Mouse (Mus musculus) myocyte (in vitro differentiated cells): ENCODE measurements around the gene Rhou. TPM values are rescaled to one million over a fixed set of nuclear protein-coding genes. Genes with fewer than 3 reads are reported as not detected.

Experiments used
- H3K27me3 ChIP-seq: one replicate; pipeline ENCODE4 v1.6.1; 2011; ENCODE audit not compliant: control insufficient read depth, insufficient read depth, insufficient read length
- H3K36me3 ChIP-seq: one replicate; pipeline ENCODE4 v1.6.1; 2011; ENCODE audit not compliant: control insufficient read depth, insufficient read depth
- H3K4me2 ChIP-seq: one replicate; pipeline ENCODE4 v1.6.1; 2011; ENCODE audit warnings: low read depth, control low read depth
- H3K4me3 ChIP-seq: one replicate; pipeline ENCODE4 v1.5.1; 2011; ENCODE audit warnings: mild to moderate bottlenecking, control low read depth, moderate library complexity
- H3K79me2 ChIP-seq: one replicate; pipeline ENCODE4 v1.6.1; 2011; ENCODE audit not compliant: control insufficient read depth, insufficient read depth
- H3ac ChIP-seq: one replicate; pipeline ENCODE4 v1.6.1; 2011; ENCODE audit not compliant: control insufficient read depth, insufficient read length
- CEBPB ChIP-seq: IDR thresholded peaks from 2 replicates; pipeline ENCODE4 v1.6.1; 2011; ENCODE audit warnings: mild to moderate bottlenecking, moderate library complexity; ENCODE audit not compliant: poor library complexity, insufficient read depth, severe bottlenecking
- E2F4 ChIP-seq: IDR thresholded peaks from one replicate; pipeline ENCODE4 v1.6.1; 2011; ENCODE audit warnings: mild to moderate bottlenecking, control low read depth, moderate library complexity; ENCODE audit not compliant: insufficient read depth
- MAX ChIP-seq: IDR thresholded peaks from one replicate; pipeline ENCODE4 v1.6.1; 2011; ENCODE audit warnings: low read depth, mild to moderate bottlenecking, control low read depth
- MYOD1 ChIP-seq, 3 experiments: IDR thresholded peaks; one replicate each; pipeline ENCODE4 v1.6.1; 2011; ENCODE audit warnings: control low read depth in 2 of 3, low read depth in 2 of 3, mild to moderate bottlenecking in 2 of 3, moderate library complexity in 1 of 3; ENCODE audit not compliant: insufficient read length in 2 of 3, control insufficient read depth in 1 of 3
- MYOG ChIP-seq, 3 experiments: IDR thresholded peaks; one replicate each; pipeline ENCODE4 v1.6.1; 2011; ENCODE audit warnings: control low read depth in 2 of 3, low read depth in 2 of 3, mild to moderate bottlenecking in 2 of 3; ENCODE audit not compliant: insufficient read length in 2 of 3, control insufficient read depth in 1 of 3, insufficient read depth in 1 of 3
- POLR2A ChIP-seq: IDR thresholded peaks from one replicate; pipeline ENCODE4 v1.6.1; 2011; ENCODE audit warnings: low read depth, mild to moderate bottlenecking, control low read depth, moderate library complexity; ENCODE audit not compliant: insufficient read length
- POLR2AphosphoS2 ChIP-seq: IDR thresholded peaks from one replicate; pipeline ENCODE4 v1.6.1; 2011; ENCODE audit warnings: low read depth, control low read depth; ENCODE audit not compliant: insufficient read length
- REST ChIP-seq: IDR thresholded peaks from one replicate; pipeline ENCODE4 v1.6.1; 2011; ENCODE audit warnings: mild to moderate bottlenecking, control low read depth, moderate library complexity; ENCODE audit not compliant: insufficient read depth, insufficient read length
- SRF ChIP-seq: IDR thresholded peaks from one replicate; pipeline ENCODE4 v1.6.1; 2011; ENCODE audit warnings: low read depth; ENCODE audit not compliant: control insufficient read depth, insufficient read length
- TCF12 ChIP-seq: IDR thresholded peaks from one replicate; pipeline ENCODE4 v1.6.1; 2011; ENCODE audit warnings: mild to moderate bottlenecking, control low read depth; ENCODE audit not compliant: poor library complexity, insufficient read depth, severe bottlenecking
- TCF3 ChIP-seq: IDR thresholded peaks from one replicate; pipeline ENCODE4 v1.6.1; 2011; ENCODE audit warnings: low read depth, control low read depth; ENCODE audit not compliant: insufficient read length
- USF1 ChIP-seq: IDR thresholded peaks from one replicate; pipeline ENCODE4 v1.6.1; 2011; ENCODE audit warnings: low read depth, mild to moderate bottlenecking, control low read depth, moderate library complexity
- polyA plus RNA-seq: library from polyadenylated mRNA; unstranded; fragments of >200 nt; fragmentation: generic; extraction: Trizol; gene quantifications from one replicate; pipeline ENCODE4 v1.2.1, GENCODE M21; 2012; ENCODE audit warnings: missing spikeins

The Rhou gene
- polyA plus RNA-seq, 1 experiment: 11.8 TPM

DNA sequence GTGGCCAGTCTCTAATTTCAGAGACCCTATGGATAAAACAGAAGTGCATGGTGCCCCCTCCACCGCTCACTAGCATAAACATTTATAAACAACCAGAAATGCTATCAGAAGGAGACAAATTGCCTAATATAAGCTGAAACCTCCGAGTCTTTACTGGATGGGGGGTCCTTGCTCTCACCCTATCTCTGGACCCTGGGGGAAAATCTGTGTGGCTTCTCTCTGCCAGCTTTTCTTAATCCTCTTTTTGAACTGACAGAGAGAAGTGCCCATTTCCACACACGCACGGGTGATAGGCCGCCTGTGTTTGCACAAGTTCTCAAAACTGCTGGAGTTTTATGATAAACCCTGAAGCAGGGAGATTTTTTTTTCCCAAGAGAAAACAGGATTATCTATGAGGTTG, 1.0 kb downstream of the Rhou start:
- TF ChIP-seq POLR2AphosphoS2: no peak
- no peak for TF ChIP-seq TCF3
- no peak for TF ChIP-seq E2F4
- no peak for TF ChIP-seq TCF12
- TF ChIP-seq POLR2A: no peak
- TF ChIP-seq MAX: no peak
- no peak for TF ChIP-seq REST
- TF ChIP-seq USF1: no peak
- TF ChIP-seq MYOG (IDR thresholded peaks at IDR 0.05; ENCODE audit: control insufficient read depth in 1 of 3, insufficient read depth in 1 of 3, insufficient read length in 2 of 3, low read depth in 2 of 3): no peak
- TF ChIP-seq MYOD1 (IDR thresholded peaks at IDR 0.05; ENCODE audit: control insufficient read depth in 1 of 3, insufficient read length in 2 of 3, low read depth in 2 of 3): no peak
- TF ChIP-seq SRF: no peak
- no peak for TF ChIP-seq CEBPB
- peak overlapping the region; percentile 94 for H3ac ChIP-seq
- no peaks in the 10 kb centered on the region for H3K27me3 ChIP-seq
- H3K4me3 ChIP-seq: peak overlapping the region; percentile 40
- H3K4me2 ChIP-seq: peak overlapping the region; percentile 84
- peaks cover 8% of the 10 kb centered on the region for H3K36me3 ChIP-seq
- peaks cover 9% of the 10 kb centered on the region for H3K79me2 ChIP-seq

DNA sequence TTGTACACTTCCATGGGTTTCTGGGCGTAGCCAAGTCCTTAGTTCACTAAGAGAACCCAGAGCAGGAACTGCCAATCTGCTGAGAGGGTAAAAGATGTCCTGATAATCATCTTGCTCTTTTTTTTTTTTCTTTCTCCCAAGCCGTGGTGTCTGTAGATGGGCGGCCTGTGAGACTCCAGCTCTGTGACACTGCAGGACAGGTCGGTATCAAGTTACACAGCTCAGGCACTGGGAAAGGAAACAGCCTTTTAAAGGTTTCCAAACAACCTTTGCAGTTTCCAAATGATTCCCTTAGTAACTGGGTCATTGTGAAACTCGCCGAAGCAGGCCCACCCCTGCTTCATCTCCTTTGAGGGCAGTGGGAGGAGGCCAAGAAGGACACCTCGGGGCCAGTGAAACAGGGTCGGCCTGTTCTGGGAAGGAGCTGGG, 1.6 kb downstream of the Rhou start:
- Histone ChIP-seq H3K4me2 (peak overlapping the region; percentile 84), H3ac (no peak overlapping the region), H3K36me3 (peaks cover 8% of the 10 kb centered on the region), H3K79me2 (peaks cover 9% of the 10 kb centered on the region), H3K4me3 (peak overlapping the region; percentile 40), H3K27me3 (no peaks in the 10 kb centered on the region)
- TF ChIP-seq USF1 (no peak), SRF (no peak), TCF12 (no peak), E2F4 (no peak)

DNA sequence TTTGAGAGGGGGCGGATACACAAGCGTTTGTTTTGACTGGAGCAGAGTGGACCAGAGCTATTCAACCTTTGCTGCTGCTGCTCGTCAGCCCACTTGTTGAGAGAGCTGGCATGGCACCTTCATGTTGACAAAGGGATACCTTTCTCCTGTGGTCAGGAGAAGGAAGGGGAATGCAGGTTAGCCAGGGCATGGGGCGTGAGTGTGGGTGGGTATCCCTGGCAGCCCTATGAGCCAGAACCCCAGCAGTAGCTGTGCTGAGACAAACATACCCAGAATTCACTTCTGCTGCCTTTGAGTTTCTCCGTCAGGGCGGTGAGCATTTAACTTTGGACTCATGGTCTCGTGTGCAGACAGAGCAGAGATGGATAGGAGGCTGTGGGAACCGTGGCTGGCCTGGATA, 4.1 kb downstream of the Rhou start:
- Histone ChIP-seq H3K4me2 (no peak overlapping the region), H3K27me3 (no peaks in the 10 kb centered on the region), H3K4me3 (no peak overlapping the region), H3ac (no peak overlapping the region), H3K79me2 (peaks cover 9% of the 10 kb centered on the region), H3K36me3 (peaks cover 17% of the 10 kb centered on the region)
- no peak for TF ChIP-seq MYOD1 (IDR thresholded peaks at IDR 0.05; ENCODE audit: control insufficient read depth in 1 of 3, insufficient read length in 2 of 3, low read depth in 2 of 3)
- no peak for TF ChIP-seq CEBPB
- no peak for TF ChIP-seq MYOG (IDR thresholded peaks at IDR 0.05; ENCODE audit: control insufficient read depth in 1 of 3, insufficient read depth in 1 of 3, insufficient read length in 2 of 3, low read depth in 2 of 3)
- no peak for TF ChIP-seq REST
- no peak for TF ChIP-seq POLR2A
- no peak for TF ChIP-seq TCF3
- no peak for TF ChIP-seq POLR2AphosphoS2
- TF ChIP-seq TCF12: no peak
- no peak for TF ChIP-seq E2F4

DNA sequence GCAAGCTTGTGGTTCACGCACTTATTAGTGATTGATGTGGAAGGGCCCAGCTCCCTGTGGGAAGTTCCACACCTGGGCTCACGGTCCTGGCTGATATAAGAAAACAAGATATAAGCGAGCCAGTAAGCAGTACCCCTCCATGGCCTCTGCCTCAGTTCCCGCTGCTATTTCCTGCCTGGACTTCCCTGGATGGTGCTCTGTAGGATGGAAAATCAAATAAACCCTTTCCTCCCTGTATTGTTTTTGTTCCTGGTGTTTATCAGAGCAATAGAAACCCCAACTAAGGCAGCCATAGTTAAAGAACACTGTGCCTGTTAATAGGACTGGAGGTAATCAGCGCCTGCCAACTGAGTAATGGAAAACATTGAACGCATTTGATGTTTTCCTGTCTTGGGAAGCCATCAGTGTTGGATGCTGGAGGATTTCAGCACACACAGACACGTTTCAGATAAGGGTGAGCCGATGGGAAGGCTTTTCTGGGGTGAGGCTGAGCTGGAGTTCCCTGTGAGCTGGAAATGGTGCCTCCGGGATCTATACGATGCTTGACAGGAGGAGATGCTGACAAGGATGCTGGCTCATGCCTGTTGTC, 5.8 kb downstream of the Rhou start:
- Histone ChIP-seq H3K27me3 (no peaks in the 10 kb centered on the region), H3K36me3 (peaks cover 21% of the 10 kb centered on the region), H3K4me2 (no peak overlapping the region), H3K79me2 (peaks cover 6% of the 10 kb centered on the region), H3K4me3 (no peak overlapping the region), H3ac (no peak overlapping the region)
- TF ChIP-seq MYOG (IDR thresholded peaks at IDR 0.05; ENCODE audit: control insufficient read depth in 1 of 3, insufficient read depth in 1 of 3, insufficient read length in 2 of 3, low read depth in 2 of 3): no peak
- TF ChIP-seq REST: no peak
- TF ChIP-seq POLR2AphosphoS2: no peak
- TF ChIP-seq TCF12: no peak
- TF ChIP-seq POLR2A: no peak
- TF ChIP-seq MAX: no peak
- no peak for TF ChIP-seq CEBPB
- no peak for TF ChIP-seq E2F4
- TF ChIP-seq TCF3: no peak
- no peak for TF ChIP-seq USF1
- no peak for TF ChIP-seq MYOD1 (IDR thresholded peaks at IDR 0.05; ENCODE audit: control insufficient read depth in 1 of 3, insufficient read length in 2 of 3, low read depth in 2 of 3)
- no peak for TF ChIP-seq SRF

DNA sequence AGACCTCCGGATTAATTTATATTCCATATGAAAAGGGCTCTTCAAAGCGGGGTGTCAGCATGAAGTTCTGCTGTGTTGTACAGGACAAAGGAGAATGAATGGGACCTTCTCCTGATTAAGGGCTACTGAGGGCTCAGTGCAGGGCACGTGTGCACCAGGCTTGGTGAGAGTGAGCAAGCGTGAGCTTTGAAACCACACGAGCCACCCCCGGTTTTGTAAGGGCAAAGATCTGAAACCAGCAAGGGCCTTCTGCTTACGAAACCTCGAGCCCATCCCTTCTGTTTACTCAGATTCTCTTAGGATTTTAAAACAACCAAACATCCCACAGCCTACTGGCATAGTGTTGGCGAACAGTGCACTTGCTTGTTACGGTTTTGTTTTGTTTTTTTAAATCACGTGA, 7.8 kb downstream of the Rhou start:
- no peaks in the 10 kb centered on the region for H3K79me2 ChIP-seq
- no peak overlapping the region for H3ac ChIP-seq
- H3K4me3 ChIP-seq: no peak overlapping the region
- H3K4me2 ChIP-seq: no peak overlapping the region
- peaks cover 16% of the 10 kb centered on the region for H3K36me3 ChIP-seq
- no peaks in the 10 kb centered on the region for H3K27me3 ChIP-seq
- TF ChIP-seq MYOD1 (IDR thresholded peaks at IDR 0.05; ENCODE audit: control insufficient read depth in 1 of 3, insufficient read length in 2 of 3, low read depth in 2 of 3): no peak
- TF ChIP-seq E2F4: no peak
- TF ChIP-seq MAX: no peak
- TF ChIP-seq POLR2AphosphoS2: no peak
- no peak for TF ChIP-seq USF1
- no peak for TF ChIP-seq TCF3
- no peak for TF ChIP-seq REST
- no peak for TF ChIP-seq CEBPB
- TF ChIP-seq TCF12: no peak
- no peak for TF ChIP-seq POLR2A
- TF ChIP-seq MYOG (IDR thresholded peaks at IDR 0.05; ENCODE audit: control insufficient read depth in 1 of 3, insufficient read depth in 1 of 3, insufficient read length in 2 of 3, low read depth in 2 of 3): no peak
- TF ChIP-seq SRF: no peak
